Mouse (Mus musculus) kidney, adult 18-20 months (tissue): ENCODE measurements at regions not wholly inside any gene's neighbourhood (a gene's known extent, or its start where the extent isn't known, plus 50 kb on each side); places are given as distances from the start of the nearest gene placed in this dataset.

Source experiments
- DNase-seq: peaks from one replicate; pipeline ENCODE4 v3.0.0; 2021

DNA sequence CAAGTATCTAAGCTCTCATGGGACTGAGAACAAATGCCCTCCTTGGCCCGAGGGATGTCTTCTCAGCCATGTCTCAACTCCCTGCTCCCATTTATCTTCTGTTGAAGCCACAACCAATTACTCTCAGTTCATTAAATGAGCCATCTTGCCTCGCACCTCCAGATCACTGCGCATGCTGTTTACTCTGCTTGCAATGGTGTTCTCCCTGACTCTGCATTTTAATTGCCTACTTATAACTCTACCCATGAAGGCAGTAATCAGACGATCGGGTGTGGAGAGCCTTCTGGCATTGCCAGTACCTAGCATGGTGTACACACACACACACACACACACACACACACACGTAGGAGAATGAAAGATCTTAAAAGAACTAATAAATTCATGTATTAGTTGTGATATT lies 306.1 kb upstream of the Myt1l start:
- no peak for DNase-seq

- no peak for DNase-seq
Observed at GRCm38 (mm10) chr12:29226001-29226400, 302.2 kb upstream of the Myt1l start.

DNA sequence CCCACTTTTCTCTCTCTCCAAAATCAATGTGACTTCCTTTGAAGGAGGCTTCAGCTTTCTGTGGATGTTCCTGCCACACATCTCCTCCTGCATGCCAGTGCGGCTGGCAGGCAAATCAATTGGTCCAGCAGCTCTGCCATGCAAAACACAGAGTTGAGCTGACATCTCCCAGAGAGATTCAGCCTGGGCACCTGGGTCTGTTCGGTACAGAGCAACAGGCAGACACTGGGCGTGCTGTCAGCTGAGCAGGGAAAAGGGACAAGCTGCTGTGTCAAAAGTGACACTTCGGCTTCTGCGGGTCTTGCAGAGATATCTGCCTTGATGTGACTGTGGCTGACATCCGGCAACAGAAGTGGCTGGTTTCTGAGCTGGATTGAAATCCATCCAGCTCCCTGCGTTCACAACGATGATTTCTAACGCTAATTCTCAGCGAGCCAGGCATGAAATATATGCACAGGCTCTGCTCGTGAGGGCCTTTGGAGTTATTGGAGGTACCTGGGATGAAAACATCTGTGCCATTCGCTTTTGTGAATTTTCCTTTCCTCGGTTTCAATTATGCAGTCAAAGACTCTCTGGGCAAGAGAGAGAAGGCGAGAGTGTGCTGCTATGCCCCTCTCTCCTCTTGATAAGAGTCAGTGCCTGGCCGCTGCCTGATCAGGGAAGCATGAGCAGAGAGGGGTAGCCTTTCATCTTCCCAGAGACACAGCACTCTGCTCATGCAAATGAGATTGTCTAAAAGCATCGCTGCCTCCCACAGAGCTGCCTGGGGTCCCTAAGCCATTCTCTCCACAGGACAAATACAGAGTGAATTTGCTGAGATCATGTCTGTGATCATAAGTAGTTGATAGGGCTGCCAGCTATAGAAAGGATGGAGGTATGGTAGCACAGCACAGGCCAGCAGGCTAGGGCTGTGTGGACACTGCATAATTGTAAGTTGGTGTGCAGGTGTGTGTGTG lies 295.4 kb upstream of the Myt1l start:
- no peak for DNase-seq

GRCm38 (mm10) chr12:29236496-29236895 lies 291.7 kb upstream of the Myt1l start:
- no peak for DNase-seq

DNA sequence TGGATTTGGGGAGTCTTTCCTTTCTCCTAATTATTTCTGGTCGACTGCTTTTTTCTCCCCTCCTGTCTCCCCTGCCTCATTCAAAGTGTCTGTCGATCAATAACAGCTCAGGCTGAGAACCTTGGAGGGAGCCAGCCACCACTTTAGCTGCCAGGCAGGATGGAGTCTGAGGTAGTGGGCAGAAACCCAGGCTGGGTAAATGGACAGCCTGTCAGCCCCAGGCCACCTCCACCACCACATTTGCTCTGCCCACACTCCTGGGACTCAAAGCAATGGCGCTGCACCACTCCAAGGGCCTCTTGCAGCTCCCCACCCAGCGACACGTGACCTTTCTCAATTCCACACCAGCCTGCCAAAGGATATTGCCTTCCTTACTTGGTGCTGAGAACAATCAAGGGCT lies 290.7 kb upstream of the Myt1l start:
- DNase-seq = no peak

DNA sequence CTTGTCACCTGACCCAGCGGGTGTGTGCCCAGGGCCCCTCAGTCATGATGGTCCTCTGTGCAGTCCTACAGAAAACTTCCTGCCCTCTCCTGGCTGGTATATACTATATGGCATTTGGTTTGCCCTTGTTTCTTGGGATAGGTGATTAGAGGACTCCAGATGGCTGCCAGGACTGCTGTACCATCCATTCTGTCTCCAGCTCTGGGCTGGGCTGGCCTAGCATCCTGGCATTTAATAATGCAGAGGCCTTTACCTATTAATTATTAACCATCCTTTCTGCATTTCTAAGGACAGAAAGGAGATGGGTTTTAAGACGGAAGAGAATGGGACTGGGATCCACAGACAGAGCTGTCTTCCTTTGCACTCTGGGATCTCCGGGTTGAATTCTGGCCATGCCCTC lies 288.7 kb upstream of the Myt1l start:
- DNase-seq = no peak

DNA sequence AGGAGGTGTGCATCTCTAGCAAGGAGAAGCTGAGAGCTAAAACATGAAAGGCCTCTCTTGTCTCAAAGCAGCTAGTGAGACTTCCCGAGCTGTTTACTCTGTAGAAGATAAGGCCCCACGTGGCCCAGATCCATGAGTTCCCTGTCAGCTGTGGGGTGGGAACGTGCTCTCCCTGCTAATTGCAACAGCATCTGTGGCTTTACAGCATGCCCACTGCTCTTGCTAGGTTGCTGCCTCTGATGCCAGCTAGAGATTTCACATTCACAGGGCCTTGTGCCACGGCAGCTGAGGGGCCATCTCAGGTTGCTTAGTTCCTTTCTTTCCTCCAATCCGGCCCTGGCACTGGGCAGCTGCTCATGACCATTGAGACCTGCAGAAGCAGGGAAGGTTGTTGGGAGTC lies 288.2 kb upstream of the Myt1l start:
- no peak for DNase-seq

GRCm38 (mm10) chr12:29243087-29243486 lies 285.1 kb upstream of the Myt1l start:
- no peak for DNase-seq

DNA sequence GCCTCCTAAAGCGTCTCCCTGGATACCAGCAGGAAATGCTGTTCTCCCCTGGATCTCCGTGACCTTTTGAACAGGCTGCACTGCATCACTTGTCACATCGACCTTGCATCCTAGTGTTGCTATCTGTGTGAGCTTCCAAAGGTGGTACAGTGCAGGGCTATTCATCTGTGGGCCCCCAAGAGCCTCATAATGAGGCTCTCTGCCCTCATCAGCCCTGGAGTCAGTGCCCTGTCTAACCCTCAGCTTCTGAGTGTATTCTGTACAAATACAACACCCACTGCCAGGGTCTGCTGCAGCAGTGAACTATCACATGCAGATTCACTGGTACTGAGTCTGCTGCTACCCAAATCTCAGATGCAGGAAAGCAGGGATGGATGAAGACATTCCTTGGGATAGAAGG lies 282.1 kb upstream of the Myt1l start:
- no peak for DNase-seq

DNA sequence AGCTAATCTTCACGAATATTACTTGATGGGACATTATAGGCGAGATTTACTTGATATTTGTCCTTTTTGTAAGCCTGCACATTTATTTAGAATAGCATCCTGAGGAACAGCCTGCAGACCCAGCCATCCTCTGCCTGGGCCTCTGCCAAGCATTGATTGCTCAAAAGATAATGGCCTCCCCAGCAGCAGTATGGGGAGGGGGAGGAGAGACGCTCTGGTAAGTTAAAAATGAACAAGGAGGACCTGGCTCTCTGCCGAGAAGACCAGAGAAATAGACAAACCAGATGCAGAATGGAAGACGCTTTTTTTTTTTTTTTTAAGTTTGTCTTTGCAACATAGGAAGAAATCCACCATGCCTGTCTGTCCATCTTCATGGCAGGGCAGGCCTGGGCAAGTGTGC lies 280.8 kb upstream of the Myt1l start:
- no peak for DNase-seq

GRCm38 (mm10) chr12:29248459-29248858 lies 279.7 kb upstream of the Myt1l start:
- no peak for DNase-seq

GRCm38 (mm10) chr12:29256103-29256502 lies 272.1 kb upstream of the Myt1l start:
- DNase-seq = no peak

DNA sequence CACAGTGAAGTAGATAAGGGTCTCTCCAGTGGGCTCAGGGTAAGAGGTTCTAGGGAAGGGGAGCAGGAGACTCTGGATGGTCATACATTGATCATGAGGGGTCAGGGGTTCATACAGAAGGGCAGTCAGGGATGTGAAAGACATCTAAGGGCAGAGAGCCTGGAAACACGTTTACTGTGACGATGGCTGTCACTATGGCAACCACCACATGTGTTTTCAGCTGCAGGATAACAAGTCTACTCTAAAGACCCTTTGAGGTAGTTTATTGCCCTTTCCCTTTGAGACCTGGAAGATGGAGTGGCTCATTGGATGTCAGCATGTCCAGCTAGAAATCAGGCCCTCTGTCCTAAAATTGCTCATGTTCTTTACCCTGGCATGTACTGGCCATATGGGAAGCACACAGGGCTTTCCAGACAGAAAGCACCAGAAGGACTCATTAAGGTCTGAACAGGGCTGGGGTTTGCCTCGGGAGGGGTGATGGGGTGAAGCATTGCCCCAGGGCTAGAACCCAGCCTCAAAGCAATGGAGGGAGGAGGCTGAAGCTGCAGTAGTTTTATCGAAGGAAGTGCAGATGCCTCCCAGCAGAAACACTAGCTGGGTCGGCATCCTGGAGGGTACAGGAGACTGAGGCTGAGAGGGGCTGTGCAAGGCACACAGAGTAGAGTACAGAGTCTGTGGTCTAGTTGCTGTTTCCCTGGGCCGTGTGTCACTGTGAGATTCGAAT lies 271.0 kb upstream of the Myt1l start:
- DNase-seq = no peak

GRCm38 (mm10) chr12:29257735-29258547 lies 270.2 kb upstream of the Myt1l start:
- DNase-seq = peak; percentile 59

DNA sequence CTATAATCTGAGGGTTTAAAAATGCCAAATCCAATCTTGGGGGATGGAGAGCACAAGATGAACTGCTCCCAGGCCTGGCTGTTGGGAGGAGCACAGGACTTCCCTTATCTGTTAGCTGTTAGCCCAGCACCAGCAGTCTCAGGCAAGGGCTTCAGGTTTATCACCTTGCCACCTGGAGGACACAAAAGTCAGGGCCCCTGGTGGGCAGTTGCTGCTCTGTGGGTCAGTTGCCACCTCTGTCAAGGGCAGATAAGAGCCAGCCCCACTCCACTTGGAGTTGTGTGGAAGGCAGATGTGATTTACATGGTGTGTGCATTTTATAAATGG lies 269.7 kb upstream of the Myt1l start:
- no peak for DNase-seq

- no peak for DNase-seq
Observed at GRCm38 (mm10) chr12:29258966-29259365, 269.2 kb upstream of the Myt1l start.

GRCm38 (mm10) chr12:29274166-29274565 lies 254.0 kb upstream of the Myt1l start:
- no peak for DNase-seq

GRCm38 (mm10) chr12:29275676-29276075 lies 252.5 kb upstream of the Myt1l start:
- DNase-seq = no peak

DNA sequence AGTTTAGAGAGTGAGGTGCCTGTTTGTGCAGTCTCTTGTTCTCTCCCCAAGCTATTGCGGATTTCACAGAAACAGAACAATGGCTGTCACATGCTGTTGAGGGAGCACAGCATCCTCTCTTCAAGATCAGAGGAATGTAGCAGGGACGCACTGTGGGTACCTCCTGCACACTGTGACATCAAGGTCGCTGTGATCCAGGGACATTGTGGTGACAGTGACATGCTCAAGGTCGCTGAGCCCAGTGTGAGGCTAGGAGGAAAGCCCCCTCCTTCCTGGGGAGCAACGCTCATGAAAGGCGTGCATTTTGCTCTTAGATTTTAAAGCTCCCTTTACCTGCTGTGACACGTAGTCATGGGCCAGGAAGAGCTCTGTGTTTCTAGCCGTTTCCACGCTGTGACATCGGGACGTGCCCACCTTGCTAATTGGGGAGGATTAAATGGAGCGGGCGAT lies 248.5 kb upstream of the Myt1l start:
- DNase-seq = no peak

DNA sequence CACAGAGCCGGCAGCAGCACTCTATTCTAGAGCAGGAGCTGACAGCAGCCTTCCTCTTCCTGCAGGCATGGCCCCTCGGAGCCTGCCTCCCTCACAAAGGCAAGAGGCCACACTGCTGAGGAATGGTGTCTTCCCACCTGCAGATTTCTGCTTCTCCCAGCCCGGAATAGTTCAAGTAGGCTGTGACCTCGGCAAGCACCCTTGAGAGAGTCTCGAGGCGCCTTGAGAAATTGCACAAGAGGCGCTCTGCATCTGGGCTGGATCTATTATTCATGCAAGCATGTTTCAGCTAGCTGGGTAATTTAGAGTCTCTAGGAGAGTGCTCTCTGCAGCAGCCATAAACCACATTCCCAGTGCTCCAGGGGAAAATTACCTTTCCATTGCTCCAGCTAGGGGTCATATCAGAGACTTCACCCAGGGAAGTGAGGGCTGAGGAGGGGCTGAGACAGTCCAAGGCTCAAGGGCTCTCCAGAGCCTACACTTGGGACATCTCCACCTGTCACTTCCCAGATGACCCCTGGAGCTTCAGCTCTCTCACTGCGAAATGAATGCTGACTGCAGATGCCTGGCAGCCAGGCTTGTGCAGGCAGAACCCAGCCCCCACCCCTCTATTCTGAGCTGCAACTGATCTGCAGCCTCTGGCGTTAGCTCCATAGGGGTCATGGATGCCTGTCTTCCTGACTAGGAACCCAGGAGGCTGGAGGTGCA lies 247.9 kb upstream of the Myt1l start:
- DNase-seq = peak; percentile 7

DNA sequence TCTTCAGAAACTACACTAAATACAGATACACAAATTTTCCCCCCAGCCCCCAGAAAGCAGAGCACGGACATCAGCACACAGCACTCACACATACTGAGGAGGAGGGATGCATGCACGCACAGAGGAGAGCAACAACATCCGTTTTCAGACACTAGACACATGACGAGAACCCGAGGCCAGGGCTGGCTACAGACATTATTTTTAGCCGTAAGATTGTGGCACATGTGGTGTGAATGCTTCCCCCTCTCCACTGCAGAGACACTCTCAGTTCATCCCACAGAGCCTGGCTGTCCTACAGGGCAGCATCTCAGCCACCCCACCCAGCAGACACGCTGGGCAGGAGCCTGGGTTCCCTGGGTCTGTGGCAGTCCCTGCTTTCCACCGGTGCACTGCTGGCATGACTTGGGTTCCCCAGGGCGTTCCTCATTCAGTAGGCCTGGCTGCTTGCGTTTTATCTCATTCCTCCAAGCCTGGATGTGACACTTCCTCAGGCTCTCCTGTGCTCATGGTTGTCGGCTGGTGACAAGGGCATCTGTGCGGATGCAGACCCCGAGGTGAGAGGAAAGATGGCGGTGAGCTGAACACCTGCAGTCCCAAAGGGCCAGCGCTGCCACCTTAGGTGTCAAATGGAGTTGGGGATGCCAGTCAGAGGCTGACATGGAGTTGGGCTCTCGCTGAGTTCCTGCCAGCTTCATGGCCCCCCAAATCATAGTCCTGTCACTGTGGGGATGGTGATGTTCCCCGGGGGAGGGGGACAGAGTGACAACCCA lies 247.1 kb upstream of the Myt1l start:
- no peak for DNase-seq

- no peak for DNase-seq
Observed at GRCm38 (mm10) chr12:29288801-29289200, 239.4 kb upstream of the Myt1l start.
